Mouse (Mus musculus): ENCODE measurements around the gene Apc2. TPM values are rescaled to one million over a fixed set of nuclear protein-coding genes. Genes with fewer than 3 reads are reported as not detected.
A peak's percentile ranks its signal among the peaks of the same experiment; 100 is the strongest.

Gene Apc2
- polyA plus RNA-seq, 1 experiment from 2014 or later = 1.4 TPM

- Histone ChIP-seq H3K4me3 (ENCODE audit: control insufficient read depth in 1 of 2, insufficient read depth in 1 of 2, low read depth in 1 of 2, low read length in 2 of 2) (peak overlapping the region; percentile 53 to 60), H3K9me3 (ENCODE audit: control insufficient read depth, low read length) (no peaks in the 10 kb centered on the region), H3K27me3 (ENCODE audit: control insufficient read depth, insufficient read depth, low read length) (no peaks in the 10 kb centered on the region), H3K4me1 (ENCODE audit: control insufficient read depth in 2 of 2, insufficient read depth in 2 of 2, low read length in 2 of 2) (peaks cover 19 to 32% of the 10 kb centered on the region in 2 experiments), H3K9ac (ENCODE audit: low read length) (peak overlapping the region; percentile 82), H3K27ac (replicated peaks in 1 of 2; ENCODE audit: control insufficient read depth in 1 of 2, insufficient read depth in 1 of 2, low read depth in 2 of 2, low read length in 2 of 2) (peak overlapping the region; percentile 68 to 88), H3K36me3 (ENCODE audit: control insufficient read depth, insufficient read depth, low read length) (peaks cover 43% of the 10 kb centered on the region), H3K4me2 (ENCODE audit: low read length) (peak overlapping the region; percentile 95)
- no peak for ATAC-seq (ENCODE audit: insufficient number of reproducible peaks, insufficient read depth, low FRiP score, low read depth)
- WGBS = 2% methylated on average over 19 of the region's 19 CpGs
Observed at GRCm38 (mm10) chr10:80259861-80260641, 35.7 kb upstream of the Apc2 start.

DNA sequence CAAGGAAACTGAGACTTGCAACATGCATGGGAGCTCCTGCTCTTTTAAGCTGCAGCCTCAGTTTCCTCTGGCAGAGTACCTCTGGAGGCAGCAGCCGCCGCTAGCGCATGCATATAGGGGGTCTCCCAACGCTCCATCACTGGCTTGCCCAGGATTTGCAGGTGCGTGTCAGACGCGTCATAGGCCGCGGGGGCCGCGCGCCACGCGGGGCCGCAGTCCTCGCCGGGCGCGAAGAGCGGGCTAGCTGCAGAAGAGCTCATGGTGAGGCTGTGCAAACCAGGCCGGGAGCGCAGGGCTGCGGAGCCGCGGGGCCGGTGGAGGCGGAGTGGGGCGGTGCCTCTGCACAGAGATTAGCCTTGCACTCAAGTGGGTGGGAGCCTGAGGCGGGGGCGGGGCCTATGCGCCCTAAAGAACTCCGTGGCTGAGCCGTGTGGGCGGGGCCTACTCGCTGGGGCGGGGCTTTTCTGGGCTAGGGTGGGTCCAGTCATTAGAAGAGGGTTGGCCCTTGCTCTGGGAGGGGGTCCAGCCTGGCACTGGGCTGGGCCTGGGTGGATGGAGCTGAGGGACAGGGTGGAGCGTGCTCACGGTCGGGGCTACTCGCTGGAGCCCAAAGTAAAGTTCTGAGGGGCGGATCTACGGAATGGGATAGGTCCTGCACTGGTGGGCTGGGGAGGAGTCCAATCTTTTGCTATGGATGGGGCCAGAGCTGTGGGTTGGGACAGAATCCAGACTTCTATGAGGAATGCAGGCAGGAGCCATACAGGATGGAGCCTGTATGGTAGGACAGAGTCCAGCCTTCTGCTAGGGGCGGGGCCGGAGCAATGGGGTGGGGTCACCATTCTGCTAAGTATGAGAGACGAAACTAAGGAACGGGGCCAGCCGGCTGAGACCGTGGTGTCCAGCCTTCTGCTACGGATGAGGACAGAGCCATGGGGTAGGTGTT lies 34.9 kb upstream of the Apc2 start, which contains the start of the genes Gamt and Dazap1:
Gene Gamt (minus strand): TSS at position 371 of the 943 bp plus-strand sequence.
Gene Dazap1 (plus strand): TSS at position 845 of the 943 bp plus-strand sequence.
- ATAC-seq (ENCODE audit: insufficient number of reproducible peaks, insufficient read depth, low FRiP score, low read depth) = peak; percentile 90
- H3K27me3 ChIP-seq (ENCODE audit: control insufficient read depth, insufficient read depth, low read length) = no peaks in the 10 kb centered on the region
- H3K4me1 ChIP-seq (ENCODE audit: control insufficient read depth in 2 of 2, insufficient read depth in 2 of 2, low read length in 2 of 2) = peaks cover 21 to 34% of the 10 kb centered on the region in 2 experiments

GRCm38 (mm10) chr10:80261585-80261968 lies 34.2 kb upstream of the Apc2 start:
- Histone ChIP-seq H3K27me3 (ENCODE audit: control insufficient read depth, insufficient read depth, low read length) (no peaks in the 10 kb centered on the region), H3K4me2 (ENCODE audit: low read length) (peak overlapping the region; percentile 95), H3K9me3 (ENCODE audit: control insufficient read depth, low read length) (no peaks in the 10 kb centered on the region), H3K27ac (replicated peaks in 1 of 2; ENCODE audit: control insufficient read depth in 1 of 2, insufficient read depth in 1 of 2, low read depth in 2 of 2, low read length in 2 of 2) (peak overlapping the region; percentile 88 to 98), H3K36me3 (ENCODE audit: control insufficient read depth, insufficient read depth, low read length) (peaks cover 29% of the 10 kb centered on the region), H3K4me1 (ENCODE audit: control insufficient read depth in 2 of 2, insufficient read depth in 2 of 2, low read length in 2 of 2) (peaks cover 25 to 39% of the 10 kb centered on the region in 2 experiments), H3K9ac (ENCODE audit: low read length) (peak overlapping the region; percentile 52), H3K4me3 (ENCODE audit: control insufficient read depth in 1 of 2, insufficient read depth in 1 of 2, low read depth in 1 of 2, low read length in 2 of 2) (peak overlapping the region; percentile 53 to 60)
- ATAC-seq (ENCODE audit: insufficient number of reproducible peaks, insufficient read depth, low FRiP score, low read depth) = peak; percentile 62
- 0% methylated on average over 14 of the region's 14 CpGs for WGBS

More for the DNA sequence above, 34.9 kb upstream of the Apc2 start, which contains the start of the genes Gamt and Dazap1:
- peak within 1 kb of the TSS; percentile 53 to 60 for H3K4me3 ChIP-seq (ENCODE audit: control insufficient read depth in 1 of 2, insufficient read depth in 1 of 2, low read depth in 1 of 2, low read length in 2 of 2)
- H3K9me3 ChIP-seq (ENCODE audit: control insufficient read depth, low read length) = no peaks in the 10 kb centered on the region
- under 1% methylated on average over 49 of the region's 49 CpGs for WGBS
- H3K4me2 ChIP-seq (ENCODE audit: low read length) = peak within 1 kb of the TSS; percentile 95
- peak within 1 kb of the TSS; percentile 88 to 98 for H3K27ac ChIP-seq (replicated peaks in 1 of 2; ENCODE audit: control insufficient read depth in 1 of 2, insufficient read depth in 1 of 2, low read depth in 2 of 2, low read length in 2 of 2)
- H3K36me3 ChIP-seq (ENCODE audit: control insufficient read depth, insufficient read depth, low read length) = peaks cover 34% of the 10 kb centered on the region
- peak within 1 kb of the TSS; percentile 82 for H3K9ac ChIP-seq (ENCODE audit: low read length)

- Histone ChIP-seq H3K9ac (ENCODE audit: low read length) (peak overlapping the region; percentile 52), H3K27ac (replicated peaks in 1 of 2; ENCODE audit: control insufficient read depth in 1 of 2, insufficient read depth in 1 of 2, low read depth in 2 of 2, low read length in 2 of 2) (peak overlapping the region in 1 of 2 experiments; percentile 88; a peak in 2 of 4 replicates), H3K9me3 (ENCODE audit: control insufficient read depth, low read length) (no peaks in the 10 kb centered on the region), H3K4me3 (ENCODE audit: control insufficient read depth in 1 of 2, insufficient read depth in 1 of 2, low read depth in 1 of 2, low read length in 2 of 2) (peak overlapping the region in 1 of 2 experiments; percentile 53; a peak in 2 of 4 replicates), H3K36me3 (ENCODE audit: control insufficient read depth, insufficient read depth, low read length) (peaks cover 24% of the 10 kb centered on the region), H3K27me3 (ENCODE audit: control insufficient read depth, insufficient read depth, low read length) (no peaks in the 10 kb centered on the region), H3K4me2 (ENCODE audit: low read length) (peak overlapping the region; percentile 95), H3K4me1 (ENCODE audit: control insufficient read depth in 2 of 2, insufficient read depth in 2 of 2, low read length in 2 of 2) (peaks cover 29 to 45% of the 10 kb centered on the region in 2 experiments)
- no peak for ATAC-seq (ENCODE audit: insufficient number of reproducible peaks, insufficient read depth, low FRiP score, low read depth)
- WGBS = 68% methylated on average over 12 of the region's 12 CpGs
Observed at GRCm38 (mm10) chr10:80262169-80262568, 33.6 kb upstream of the Apc2 start.

DNA sequence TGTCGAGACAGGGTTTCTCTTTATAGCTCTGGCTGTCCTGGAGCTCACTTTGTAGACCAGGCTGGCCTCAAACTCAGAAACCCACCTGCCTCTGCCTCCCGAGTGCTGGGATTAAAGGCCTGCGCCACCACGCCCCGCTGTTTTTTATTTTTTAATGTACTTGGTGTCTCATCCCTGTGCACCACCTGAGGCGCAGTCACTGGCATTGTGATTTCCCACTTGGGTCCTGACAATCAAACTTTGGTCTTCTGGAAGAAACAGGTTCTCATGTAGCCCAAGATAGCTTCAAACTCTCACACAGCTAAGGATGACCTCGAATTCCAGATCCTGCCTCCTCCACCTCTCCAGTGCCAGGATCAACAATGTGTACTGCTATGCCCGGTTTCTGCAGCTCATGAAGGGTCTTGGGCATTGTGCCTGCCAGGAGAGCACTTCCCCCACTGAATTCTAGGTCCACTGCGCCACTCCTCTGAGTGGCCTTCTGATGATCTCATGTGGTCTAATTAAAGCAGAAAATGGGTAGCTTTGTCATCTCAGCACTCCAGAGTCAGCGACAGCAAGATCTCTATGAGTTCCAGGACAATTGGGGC lies 32.9 kb upstream of the Apc2 start:
- peaks cover 36 to 52% of the 10 kb centered on the region in 2 experiments for H3K4me1 ChIP-seq (ENCODE audit: control insufficient read depth in 2 of 2, insufficient read depth in 2 of 2, low read length in 2 of 2)
- 0 out of 4 replicates have a peak overlapping the region, but pooled peaks of 1 of the 2 experiments have one; percentile 88 for H3K27ac ChIP-seq (replicated peaks in 1 of 2; ENCODE audit: control insufficient read depth in 1 of 2, insufficient read depth in 1 of 2, low read depth in 2 of 2, low read length in 2 of 2)
- no peaks in the 10 kb centered on the region for H3K27me3 ChIP-seq (ENCODE audit: control insufficient read depth, insufficient read depth, low read length)
- H3K4me3 ChIP-seq (ENCODE audit: control insufficient read depth in 1 of 2, insufficient read depth in 1 of 2, low read depth in 1 of 2, low read length in 2 of 2) = no peak overlapping the region
- ATAC-seq (ENCODE audit: insufficient number of reproducible peaks, insufficient read depth, low FRiP score, low read depth) = no peak
- H3K9ac ChIP-seq (ENCODE audit: low read length) = no peak overlapping the region
- H3K4me2 ChIP-seq (ENCODE audit: low read length) = no peak overlapping the region
- no peaks in the 10 kb centered on the region for H3K9me3 ChIP-seq (ENCODE audit: control insufficient read depth, low read length)
- WGBS = 89% methylated on average over 10 of the region's 10 CpGs
- peaks cover 23% of the 10 kb centered on the region for H3K36me3 ChIP-seq (ENCODE audit: control insufficient read depth, insufficient read depth, low read length)

DNA sequence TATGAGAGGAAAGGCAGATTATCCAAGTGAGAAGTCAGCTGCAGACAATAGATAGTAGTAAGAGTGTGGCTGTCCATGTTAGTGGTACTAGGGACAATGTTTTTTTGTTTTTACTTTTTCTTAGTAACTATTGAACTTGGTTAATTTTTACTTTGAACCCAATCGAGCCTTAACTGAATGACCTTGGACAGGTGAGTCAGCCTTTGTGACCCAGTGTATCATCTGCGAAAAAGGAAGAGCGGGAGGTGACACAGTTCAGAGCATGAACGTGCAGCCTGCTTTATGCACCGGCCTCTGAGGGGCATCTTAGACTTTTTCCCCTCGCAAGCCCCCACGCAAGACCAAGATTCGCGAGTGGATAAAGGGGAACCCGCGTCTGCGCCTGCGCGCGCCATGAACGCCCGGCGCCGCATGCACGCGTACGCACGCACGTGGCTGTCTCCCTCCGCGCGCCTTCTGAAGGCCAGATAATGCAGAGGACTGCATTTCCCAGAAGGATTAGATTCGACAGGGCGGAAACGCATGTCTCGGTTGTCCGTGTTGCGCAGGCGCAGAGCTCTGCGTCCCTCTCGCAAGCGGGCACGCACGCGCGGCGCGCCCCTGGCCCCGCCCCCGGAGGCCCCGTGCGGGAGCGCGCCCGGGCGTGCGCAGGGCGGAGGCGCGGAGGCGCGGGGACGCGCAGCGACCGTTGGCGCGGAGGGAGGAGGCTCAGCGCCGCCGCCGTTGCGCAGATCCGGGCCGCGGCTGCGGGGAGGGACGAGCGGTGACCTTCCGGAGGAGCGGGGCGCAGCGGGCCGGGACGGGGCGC lies 31.2 kb upstream of the Apc2 start:
- Histone ChIP-seq H3K9ac (ENCODE audit: low read length) (peak overlapping the region; percentile 96), H3K4me2 (ENCODE audit: low read length) (peak overlapping the region; percentile 94), H3K4me1 (ENCODE audit: control insufficient read depth in 2 of 2, insufficient read depth in 2 of 2, low read length in 2 of 2) (peaks cover 33 to 51% of the 10 kb centered on the region in 2 experiments), H3K9me3 (ENCODE audit: control insufficient read depth, low read length) (no peaks in the 10 kb centered on the region), H3K36me3 (ENCODE audit: control insufficient read depth, insufficient read depth, low read length) (peaks cover 21% of the 10 kb centered on the region), H3K4me3 (ENCODE audit: control insufficient read depth in 1 of 2, insufficient read depth in 1 of 2, low read depth in 1 of 2, low read length in 2 of 2) (peak overlapping the region; percentile 71 to 75), H3K27ac (replicated peaks in 1 of 2; ENCODE audit: control insufficient read depth in 1 of 2, insufficient read depth in 1 of 2, low read depth in 2 of 2, low read length in 2 of 2) (peak overlapping the region; percentile 56 to 83), H3K27me3 (ENCODE audit: control insufficient read depth, insufficient read depth, low read length) (no peaks in the 10 kb centered on the region)
- WGBS = 1% methylated on average over 81 of the region's 81 CpGs
- peak; percentile 48 for ATAC-seq (ENCODE audit: insufficient number of reproducible peaks, insufficient read depth, low FRiP score, low read depth)
